Mouse (Mus musculus): ENCODE data around the gene Tmem39a.

Gene Tmem39a

DNA sequence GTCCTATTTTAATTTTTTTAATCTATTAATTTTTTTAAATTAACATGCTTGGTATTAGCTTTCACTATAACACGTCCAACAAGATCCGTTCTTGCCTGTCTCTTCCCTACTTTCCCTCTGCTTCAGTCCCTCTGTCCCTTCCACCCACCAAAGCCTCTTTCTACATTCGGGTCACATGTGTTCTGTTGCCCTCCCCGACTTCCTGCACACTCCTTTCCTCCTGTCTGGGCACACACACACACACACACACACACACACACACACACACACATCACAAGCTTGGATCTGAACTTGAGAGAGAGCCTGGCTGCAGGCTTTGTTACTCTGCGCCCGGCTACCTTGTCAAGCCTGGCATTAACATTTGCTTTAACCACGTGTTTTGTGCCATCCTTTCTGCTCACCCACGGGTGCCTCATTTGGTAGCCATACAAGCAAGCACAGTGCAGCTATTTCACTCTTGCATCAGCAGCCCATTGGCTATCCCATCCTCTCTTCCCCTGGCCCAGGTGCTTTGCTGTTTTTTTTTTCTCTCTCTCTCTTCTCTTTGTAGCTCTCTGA, 77.4 kb downstream of the Tmem39a start:
- no peak for DNase-seq (ENCODE audit: low spot score in 2 of 2)

DNA sequence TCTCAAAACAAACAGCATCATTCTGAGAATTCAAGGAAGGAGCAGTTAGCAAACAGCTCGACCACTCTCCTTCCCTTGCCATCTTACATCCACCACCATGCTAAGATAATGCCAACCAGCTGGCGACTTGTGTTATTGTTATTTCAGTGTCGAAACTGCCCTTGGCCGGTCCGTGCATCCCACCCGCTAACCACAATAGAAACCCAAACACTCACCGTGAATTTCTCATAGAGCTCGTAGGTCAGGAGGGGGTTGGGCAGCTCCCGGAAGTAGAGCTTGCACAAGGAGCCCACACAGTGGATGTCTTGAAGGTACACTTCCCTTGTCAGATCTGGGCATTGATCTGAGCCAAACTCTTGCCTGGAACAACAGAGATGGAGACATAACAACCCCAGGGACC, 78.2 kb downstream of the Tmem39a start:
- DNase-seq (ENCODE audit: low spot score in 2 of 2), result no peak

DNA sequence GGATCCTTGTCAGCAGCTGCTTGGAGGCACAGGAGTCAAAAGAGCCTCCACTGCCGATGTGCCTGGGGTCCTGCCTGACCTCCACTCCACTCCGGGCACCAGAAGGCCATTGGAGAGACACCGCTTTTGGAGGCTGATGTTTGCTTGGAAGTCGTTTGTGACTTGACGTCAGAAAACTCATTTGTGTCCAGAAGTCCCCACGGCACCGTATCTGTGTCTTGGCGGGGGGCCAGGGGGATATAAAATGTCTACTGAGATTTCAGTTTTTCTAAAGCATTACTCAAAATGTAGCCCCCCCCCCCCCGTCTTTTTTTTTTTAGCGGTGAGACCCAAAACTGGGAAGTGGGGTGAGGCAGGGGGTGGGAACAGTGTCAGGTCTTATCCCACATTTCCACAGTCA, 78.6 kb downstream of the Tmem39a start:
- DNase-seq (ENCODE audit: low spot score in 2 of 2), result no peak
